Mouse (Mus musculus): Measurements from ENCODE around the gene Strada.
"Not testable (repeated sequence)": the region's sequence is repeated elsewhere in the genome, so short reads cannot be mapped to it uniquely, and the experiment has no call there.

Strada gene

DNA sequence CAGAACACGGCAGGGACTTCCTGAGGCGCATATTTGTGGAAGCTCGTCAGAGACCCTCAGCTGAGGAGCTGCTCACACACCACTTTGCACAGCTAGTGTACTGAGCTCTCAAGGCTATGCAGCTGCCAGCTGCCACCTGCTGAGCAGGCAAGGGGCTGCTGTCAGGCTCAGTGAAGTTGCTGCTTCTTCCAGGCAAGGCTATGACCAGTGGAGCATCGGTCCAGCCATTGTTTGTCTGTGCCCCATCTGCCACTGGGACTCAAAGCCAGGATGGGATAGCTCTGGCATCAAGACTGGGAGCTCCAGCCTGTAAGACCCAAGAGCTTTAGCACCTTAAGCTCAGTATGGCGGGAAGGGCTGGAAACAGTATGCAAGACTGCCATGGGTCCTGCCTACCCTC is 47.9 kb downstream of the Strada start:
- no peak for DNase-seq

DNA sequence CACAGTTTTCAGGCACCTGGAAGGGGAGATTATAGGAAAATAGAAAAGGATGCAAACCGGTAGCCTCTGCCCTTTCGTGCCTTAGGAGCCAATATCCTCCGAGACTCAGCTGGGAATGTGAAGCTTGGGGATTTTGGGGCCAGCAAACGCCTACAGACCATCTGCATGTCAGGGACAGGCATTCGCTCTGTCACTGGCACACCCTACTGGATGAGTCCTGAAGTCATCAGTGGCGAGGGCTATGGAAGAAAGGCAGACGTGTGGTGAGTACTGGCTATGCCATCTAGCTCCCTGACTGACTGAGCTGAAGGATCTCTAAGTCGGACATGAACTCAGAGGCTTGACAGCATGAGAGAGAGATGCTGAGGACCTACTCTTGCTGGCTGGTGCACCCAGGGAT is 49.8 kb downstream of the Strada start:
- no peak for DNase-seq

DNA sequence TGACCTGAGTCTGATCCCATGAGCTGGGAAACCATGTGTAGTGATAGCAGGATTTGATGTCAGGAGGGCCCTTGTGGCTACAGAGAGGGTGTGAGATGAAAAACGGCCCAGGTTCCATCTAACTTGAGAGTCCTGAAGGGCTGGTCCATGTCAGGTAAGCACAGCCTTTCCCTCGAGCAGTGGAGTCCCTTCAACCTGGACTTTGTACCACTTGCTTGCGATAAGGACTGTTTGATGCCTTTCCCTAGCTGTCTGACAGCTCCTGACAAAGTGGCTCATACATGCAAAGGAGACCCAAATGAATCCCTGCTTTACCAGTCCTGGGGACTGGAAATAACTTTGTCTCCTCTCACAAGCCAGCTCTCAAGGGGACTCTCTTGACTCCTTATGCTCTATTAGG is 50.7 kb downstream of the Strada start:
- DNase-seq: no peak

DNA sequence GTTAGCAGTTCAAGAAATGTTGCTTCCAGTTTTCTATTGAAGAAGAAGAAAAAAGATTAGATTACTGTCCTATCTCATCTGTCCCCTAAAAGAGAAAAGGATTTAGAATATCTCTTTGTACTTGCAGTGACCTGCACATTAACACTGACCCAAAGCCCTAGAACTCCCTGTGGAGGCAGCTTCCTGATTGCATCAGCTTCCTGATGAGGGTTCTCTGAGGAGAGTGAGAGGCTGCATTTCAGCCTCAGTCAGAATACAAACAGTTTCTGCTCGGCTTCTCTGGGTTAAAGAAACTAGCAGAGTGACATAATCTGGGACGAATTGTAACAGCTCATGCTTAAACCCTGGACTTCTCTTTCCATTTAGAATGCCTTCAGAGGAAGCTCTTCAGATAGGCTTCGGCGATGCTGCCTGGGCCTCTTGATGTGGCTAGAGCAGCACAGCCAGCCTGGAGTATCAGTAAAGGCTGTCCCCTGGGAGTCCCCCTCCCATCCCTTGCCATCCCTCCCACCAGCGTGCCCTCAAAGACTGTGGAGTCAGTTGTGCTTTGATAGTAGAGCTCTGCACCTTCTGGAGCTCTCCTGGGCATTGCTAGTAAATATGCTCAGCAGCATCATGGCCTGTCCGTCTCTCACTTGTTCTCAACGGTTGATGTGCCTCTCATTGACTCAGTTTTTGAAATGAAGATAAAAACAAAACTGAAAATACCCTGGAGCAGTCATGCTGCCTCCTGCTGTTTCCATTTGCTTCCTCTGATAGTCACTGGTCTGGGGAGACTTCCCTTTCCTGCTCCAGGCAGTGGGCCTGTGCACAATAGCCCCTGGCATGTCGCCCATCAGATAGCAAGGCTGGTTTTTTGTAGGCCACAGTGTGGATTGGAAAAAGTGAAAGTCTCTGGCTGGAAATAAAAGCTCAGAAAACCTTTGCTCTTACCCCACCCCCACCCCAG is 67.1 kb downstream of the Strada start:
- peak; percentile 91 for DNase-seq

DNA sequence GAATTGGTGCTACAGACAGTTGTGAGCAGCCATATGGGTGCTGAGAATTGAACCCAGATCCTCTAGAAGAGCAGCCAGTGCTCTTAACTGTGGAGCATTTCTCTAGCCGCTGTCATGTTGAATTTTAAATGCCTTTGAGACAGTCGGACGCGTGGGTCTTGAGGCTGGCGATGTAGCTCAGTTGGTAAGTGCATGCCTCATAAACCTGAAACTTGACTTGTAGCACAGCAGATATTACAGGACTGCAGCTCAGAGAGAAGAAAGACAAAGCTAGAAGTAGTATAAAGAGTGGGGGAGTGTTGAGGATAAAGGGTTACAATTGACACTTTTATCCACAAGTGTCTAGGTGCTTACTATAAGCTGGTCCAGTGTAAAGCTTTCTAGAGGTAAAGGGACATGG is 69.5 kb downstream of the Strada start:
- DNase-seq: no peak

DNA sequence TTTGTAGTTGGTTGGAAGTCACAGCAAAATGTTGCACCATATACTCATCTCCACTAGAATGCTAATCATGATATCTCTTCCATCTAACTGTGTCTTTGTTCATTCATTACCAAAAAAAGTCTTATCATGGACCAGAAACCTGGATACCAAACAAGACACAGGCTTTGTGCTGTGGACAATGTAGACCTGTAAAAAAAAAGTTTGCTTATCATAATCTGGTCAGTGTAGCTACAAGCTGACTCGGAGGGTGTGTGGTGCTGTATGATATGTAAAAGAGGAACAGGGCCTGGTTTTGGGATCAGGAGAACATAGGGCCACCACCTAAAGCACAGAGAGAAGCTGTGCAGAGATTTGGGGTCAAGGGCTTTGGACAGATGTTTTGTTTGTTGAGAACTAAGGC is 72.5 kb downstream of the Strada start:
- DNase-seq: no peak

DNA sequence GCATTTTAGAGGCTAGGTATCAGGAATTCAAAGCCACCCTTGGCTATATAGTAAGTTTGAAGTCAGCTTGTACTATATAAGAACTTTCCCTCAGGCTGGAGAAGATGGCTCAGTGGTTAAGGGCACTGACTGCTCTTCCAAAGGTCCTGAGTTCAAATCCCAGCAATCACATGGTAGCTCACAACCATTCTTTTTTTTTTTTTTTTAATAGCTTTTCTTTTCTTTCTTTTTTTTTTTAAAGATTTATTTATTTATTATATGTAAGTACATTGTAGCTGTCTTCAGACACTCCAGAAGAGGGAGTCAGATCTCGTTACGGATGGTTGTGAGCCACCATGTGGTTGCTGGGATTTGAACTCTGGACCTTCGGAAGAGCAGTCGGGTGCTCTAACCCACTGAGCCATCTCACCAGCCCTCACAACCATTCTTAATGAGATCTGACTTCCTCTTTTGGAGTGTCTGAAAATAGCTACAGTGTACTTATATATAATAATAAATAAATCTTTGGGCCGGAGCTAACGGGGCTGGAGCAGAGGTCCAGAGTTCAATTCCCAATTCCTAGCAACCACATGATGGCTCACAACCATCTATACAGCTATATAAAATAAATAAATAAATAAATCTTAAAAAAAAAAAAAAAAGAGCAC is 75.1 kb downstream of the Strada start:
- DNase-seq: not testable (repeated sequence)

DNA sequence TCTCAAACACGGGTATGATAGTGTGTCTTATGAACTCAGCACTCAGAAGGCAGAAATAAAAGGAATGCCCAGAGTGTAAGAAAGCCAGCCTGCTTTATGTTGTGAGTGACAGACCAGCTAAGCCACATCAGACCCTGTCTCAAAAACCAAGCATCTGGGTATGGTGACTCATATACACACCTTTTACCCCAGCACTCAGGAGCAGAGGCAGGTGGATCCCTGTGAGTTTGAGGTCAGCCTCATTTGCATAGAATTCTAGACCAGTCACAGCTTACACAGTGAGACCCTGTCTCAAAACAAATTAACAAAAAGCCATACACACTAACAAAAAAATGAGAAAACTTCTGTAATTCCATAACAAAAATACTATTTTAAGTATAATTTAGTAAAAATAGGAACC is 76.1 kb downstream of the Strada start:
- DNase-seq: no peak

DNA sequence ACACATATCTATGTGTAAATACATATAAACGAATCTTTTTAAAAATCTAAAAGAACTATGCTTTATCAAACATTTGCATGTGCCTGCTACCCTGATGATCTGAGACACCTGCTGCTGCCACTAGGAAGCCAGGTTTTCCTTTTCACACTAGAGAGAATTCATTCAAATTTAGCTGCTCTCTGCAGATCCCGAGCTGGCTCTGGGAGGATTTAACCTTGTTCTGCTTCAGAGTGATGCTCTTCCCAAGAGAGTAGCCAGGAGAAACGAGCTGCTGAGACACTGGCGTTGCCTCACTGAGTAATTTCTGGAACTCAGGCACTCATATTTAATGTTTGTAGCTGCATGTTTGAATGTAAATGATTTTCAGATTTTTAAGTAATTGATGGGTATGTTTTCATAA is 77.2 kb downstream of the Strada start:
- DNase-seq: no peak

DNA sequence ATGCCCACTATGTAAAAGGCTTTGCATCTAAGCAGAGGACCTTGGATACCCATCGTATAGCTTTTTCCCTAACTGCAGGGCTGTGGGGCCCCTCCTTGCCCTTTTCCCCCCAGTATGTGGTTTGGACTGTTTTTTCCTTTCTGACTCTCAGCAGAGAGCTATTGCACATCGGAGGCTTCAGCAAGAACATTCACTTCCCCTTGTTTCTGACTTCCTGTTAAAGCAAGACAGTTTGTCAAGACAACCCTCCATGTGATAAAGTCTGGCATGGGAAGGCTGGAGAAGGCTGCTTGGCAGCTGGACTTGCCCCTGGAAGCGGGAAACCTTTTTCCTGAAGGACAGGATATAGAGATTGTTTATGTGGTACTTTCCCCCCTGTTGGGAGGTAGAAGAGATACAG is 79.2 kb downstream of the Strada start:
- DNase-seq: peak; percentile 36

DNA sequence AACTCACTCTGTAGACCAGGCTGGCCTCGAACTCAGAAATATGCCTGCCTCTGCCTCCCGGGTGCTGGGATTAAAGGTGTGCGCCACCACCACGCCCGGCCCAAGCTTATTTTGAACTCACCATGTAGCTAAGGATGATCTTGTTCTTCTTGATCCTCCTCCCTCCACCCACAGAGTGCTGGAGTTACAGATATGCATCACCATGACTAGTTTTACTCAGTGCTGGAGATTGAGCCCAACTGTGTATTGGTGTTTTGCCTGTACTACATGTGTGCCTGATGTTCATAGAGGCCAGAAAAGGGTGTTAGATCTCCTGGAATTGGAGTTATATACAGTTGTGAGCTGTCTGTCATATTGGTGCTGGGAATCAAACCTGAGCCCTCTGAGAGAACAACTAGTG is 79.7 kb downstream of the Strada start:
- DNase-seq: no peak

Data from lung, postnatal 14 days (tissue).